Mouse (Mus musculus) kidney, embryonic 14.5 days (tissue): ENCODE results near the gene Vps54. TPM values are rescaled to one million over a fixed set of nuclear protein-coding genes. Genes with fewer than 3 reads are reported as not detected.
"Not testable (repeated sequence)": the region's sequence is repeated elsewhere in the genome, so short reads cannot be mapped to it uniquely, and the experiment has no call there.

Experiments used
- ATAC-seq: fragments of 200-750 bp; cut with Nextera tagmentation; 2 replicates; pipeline ENCODE4 v1.8.0; 2017; ENCODE audit warnings: moderate number of reproducible peaks, mild to moderate bottlenecking, moderate TSS enrichment, moderate library complexity; ENCODE audit not compliant: low FRiP score, low TSS enrichment
- H3K27ac ChIP-seq: fragments of 300-500 bp; sonication (generic); 2 replicates; pipeline ENCODE4 v1.5.1; 2014; ENCODE audit warnings: low read depth, mild to moderate bottlenecking, low read length, moderate library complexity, mixed read lengths
- H3K27me3 ChIP-seq: fragments of 300-500 bp; sonication (generic); 2 replicates; pipeline ENCODE4 v1.6.1; 2014; ENCODE audit warnings: mild to moderate bottlenecking, low read length; ENCODE audit not compliant: control insufficient read depth, insufficient read depth
- H3K36me3 ChIP-seq: fragments of 300-500 bp; sonication (generic); 2 replicates; pipeline ENCODE4 v1.6.1; 2014; ENCODE audit warnings: low read length, mixed read lengths; ENCODE audit not compliant: control insufficient read depth, insufficient read depth
- H3K4me1 ChIP-seq: fragments of 300-500 bp; sonication (generic); 2 replicates; pipeline ENCODE4 v1.6.1; 2014; ENCODE audit warnings: low read length, mixed read lengths; ENCODE audit not compliant: control insufficient read depth, insufficient read depth
- H3K4me2 ChIP-seq: fragments of 300-500 bp; sonication (generic); replicated peaks from 2 replicates; pipeline ENCODE4 v1.6.1; 2014; ENCODE audit warnings: low read depth, mild to moderate bottlenecking, low read length
- H3K4me3 ChIP-seq: fragments of 300-500 bp; sonication (generic); 2 replicates; pipeline ENCODE4 v1.5.1; 2014; ENCODE audit warnings: mild to moderate bottlenecking, low read length
- H3K9ac ChIP-seq: fragments of 300-500 bp; sonication (generic); 2 replicates; pipeline ENCODE4 v1.6.1; 2014; ENCODE audit warnings: low read depth, mild to moderate bottlenecking, low read length, moderate library complexity
- H3K9me3 ChIP-seq: fragments of 300-500 bp; sonication (generic); 2 replicates; pipeline ENCODE4 v1.6.1; 2016; ENCODE audit warnings: low read length; ENCODE audit not compliant: control insufficient read depth
- WGBS: fragments of 180-500 bp; shearing (Covaris S2); extraction: QIAGEN DNeasy Blood & Tissue Kit; methylation state at CpG from one replicate; pipeline ENCODE4 v1.1.7; 2014; 5-methylcytosine and 5-hydroxymethylcytosine counted together
- polyA plus RNA-seq: library from polyadenylated mRNA; unstranded; fragments of >200 nt; fragmentation: Nextera tagmentation; extraction: Ambion mirVana; gene quantifications from 2 replicates; pipeline ENCODE4 v1.2.1, GENCODE M21; 2014

The Vps54 gene
- 17.0 and 19.9 TPM in 2 replicates for polyA plus RNA-seq

- Histone ChIP-seq H3K4me1 (0 out of 2 replicates have a peak, but pooled peaks cover 6% of the 10 kb centered on the region), H3K9ac (peak within 1 kb of the TSS; percentile 99)
- ATAC-seq, result peak; percentile 83
Observed at GRCm38 (mm10) chr11:21239021-21239661, at the start of gene Vps54. Gene Vps54 (plus strand): TSS chr11:21239281.

GRCm38 (mm10) chr11:21191821-21192220 lies 47.3 kb upstream of the Vps54 start:
- WGBS, result 94% methylated on average over 8 of the region's 8 CpGs
- H3K27ac ChIP-seq, result not testable (repeated sequence)

More at GRCm38 (mm10) chr11:21239021-21239661, at the start of gene Vps54:
- Histone ChIP-seq H3K27ac (peak within 1 kb of the TSS; percentile 96), H3K4me2 (peak within 1 kb of the TSS; percentile 59), H3K9me3 (no peaks in the 10 kb centered on the region), H3K36me3 (no peaks in the 10 kb centered on the region), H3K27me3 (no peaks in the 10 kb centered on the region; the same call in 1 of the 2 replicates), H3K4me3 (peak within 1 kb of the TSS; percentile 95)
- under 1% methylated on average over 64 of the region's 84 CpGs for WGBS

GRCm38 (mm10) chr11:21194851-21195250 lies 44.2 kb upstream of the Vps54 start:
- WGBS, result 88% methylated on average over 3 of the region's 3 CpGs
- Histone ChIP-seq H3K4me2 (no peak overlapping the region), H3K27ac (no peak overlapping the region), H3K4me1 (no peaks in the 10 kb centered on the region), H3K4me3 (no peak overlapping the region), H3K9me3 (no peaks in the 10 kb centered on the region), H3K9ac (no peak overlapping the region), H3K36me3 (no peaks in the 10 kb centered on the region), H3K27me3 (no peaks in the 10 kb centered on the region)
- ATAC-seq, result no peak

More at GRCm38 (mm10) chr11:21191821-21192220, 47.3 kb upstream of the Vps54 start:
- not testable (repeated sequence) for H3K36me3 ChIP-seq, H3K9ac ChIP-seq, H3K9me3 ChIP-seq, H3K4me1 ChIP-seq, H3K4me2 ChIP-seq, H3K4me3 ChIP-seq, H3K27me3 ChIP-seq, ATAC-seq

GRCm38 (mm10) chr11:21209046-21209445 lies 30.0 kb upstream of the Vps54 start:
- Histone ChIP-seq H3K4me2 (no peak overlapping the region), H3K9ac (no peak overlapping the region), H3K27me3 (no peaks in the 10 kb centered on the region), H3K4me3 (no peak overlapping the region), H3K27ac (no peak overlapping the region), H3K4me1 (no peaks in the 10 kb centered on the region), H3K9me3 (no peaks in the 10 kb centered on the region; the same call in 1 of the 2 replicates), H3K36me3 (no peaks in the 10 kb centered on the region)
- no peak for ATAC-seq
- WGBS, result 83% methylated on average over 2 of the region's 2 CpGs

- not testable (repeated sequence) for H3K4me2 ChIP-seq, H3K36me3 ChIP-seq, ATAC-seq, H3K27me3 ChIP-seq, H3K4me3 ChIP-seq, H3K9me3 ChIP-seq, H3K27ac ChIP-seq, H3K4me1 ChIP-seq, H3K9ac ChIP-seq
- WGBS, result 95% methylated on average over 9 of the region's 9 CpGs
Observed at GRCm38 (mm10) chr11:21209701-21210100, 29.4 kb upstream of the Vps54 start.

- no peaks in the 10 kb centered on the region for H3K27me3 ChIP-seq
- 86% methylated on average over 3 of the region's 3 CpGs for WGBS
- no peak overlapping the region for H3K9ac ChIP-seq
- H3K9me3 ChIP-seq, result no peaks in the 10 kb centered on the region
- no peaks in the 10 kb centered on the region for H3K4me1 ChIP-seq
- no peak overlapping the region for H3K4me2 ChIP-seq
- no peak overlapping the region for H3K27ac ChIP-seq
- no peak overlapping the region for H3K4me3 ChIP-seq
- no peak for ATAC-seq
- H3K36me3 ChIP-seq, result no peaks in the 10 kb centered on the region
Observed at GRCm38 (mm10) chr11:21217419-21217818, 21.7 kb upstream of the Vps54 start.

GRCm38 (mm10) chr11:21219281-21219680 lies 19.8 kb upstream of the Vps54 start:
- no peak overlapping the region for H3K4me3 ChIP-seq
- 77% methylated on average over 2 of the region's 2 CpGs for WGBS

GRCm38 (mm10) chr11:21219851-21220587 lies 19.1 kb upstream of the Vps54 start:
- H3K4me1 ChIP-seq, result no peaks in the 10 kb centered on the region
- no peaks in the 10 kb centered on the region for H3K9me3 ChIP-seq
- no peak overlapping the region for H3K4me2 ChIP-seq
- 88% methylated on average over 8 of the region's 8 CpGs for WGBS
- no peak overlapping the region for H3K4me3 ChIP-seq
- H3K27me3 ChIP-seq, result no peaks in the 10 kb centered on the region
- no peaks in the 10 kb centered on the region for H3K36me3 ChIP-seq
- no peak for ATAC-seq
- H3K9ac ChIP-seq, result no peak overlapping the region
- H3K27ac ChIP-seq, result no peak overlapping the region

More at GRCm38 (mm10) chr11:21219281-21219680, 19.8 kb upstream of the Vps54 start:
- H3K4me1 ChIP-seq, result no peaks in the 10 kb centered on the region
- no peak overlapping the region for H3K9ac ChIP-seq
- no peak overlapping the region for H3K27ac ChIP-seq
- H3K27me3 ChIP-seq, result no peaks in the 10 kb centered on the region
- no peak for ATAC-seq
- no peaks in the 10 kb centered on the region for H3K36me3 ChIP-seq
- no peaks in the 10 kb centered on the region for H3K9me3 ChIP-seq
- no peak overlapping the region for H3K4me2 ChIP-seq

GRCm38 (mm10) chr11:21220754-21221153 lies 18.3 kb upstream of the Vps54 start:
- no peak for ATAC-seq
- no peak overlapping the region for H3K4me3 ChIP-seq
- H3K4me1 ChIP-seq, result no peaks in the 10 kb centered on the region
- WGBS, result 53% methylated on average over 2 of the region's 2 CpGs
- no peak overlapping the region for H3K4me2 ChIP-seq
- H3K36me3 ChIP-seq, result no peaks in the 10 kb centered on the region
- H3K27me3 ChIP-seq, result no peaks in the 10 kb centered on the region
- H3K9me3 ChIP-seq, result no peaks in the 10 kb centered on the region
- no peak overlapping the region for H3K27ac ChIP-seq
- H3K9ac ChIP-seq, result no peak overlapping the region
